Mouse (Mus musculus): Measurements from ENCODE around the gene Parvg.
"Not testable (repeated sequence)": the region's sequence is repeated elsewhere in the genome, so short reads cannot be mapped to it uniquely, and the experiment has no call there.

The Parvg gene

GRCm38 (mm10) chr15:84323966-84324869 lies at the start of gene Parvg:
Gene Parvg, plus strand, starts transcription at chr15:84324026.
- in situ Hi-C loops (cut with MboI, MseI), result no loop called here

GRCm38 (mm10) chr15:84276066-84276465 lies 47.8 kb upstream of the Parvg start:
- in situ Hi-C loops (cut with MboI, MseI), result no loop called here

GRCm38 (mm10) chr15:84278091-84278490 lies 45.7 kb upstream of the Parvg start:
- in situ Hi-C loops (cut with MboI, MseI), result no loop called here

GRCm38 (mm10) chr15:84278656-84279055 lies 45.2 kb upstream of the Parvg start:
- in situ Hi-C loops (cut with MboI, MseI), result no loop called here

- in situ Hi-C loops (cut with MboI, MseI), result loop anchor here (5.0 kb wide), 1 partner anchor 332 kb away; no protein-coding TSS in a partner anchor
These were observed 43.5 kb upstream of the Parvg start for GRCm38 (mm10) chr15:84280309-84280708.

GRCm38 (mm10) chr15:84280712-84281347 lies 43.0 kb upstream of the Parvg start:
- in situ Hi-C loops (cut with MboI, MseI), result loop anchor here (5.0 kb wide), 1 partner anchor 331 kb away; no protein-coding TSS in a partner anchor

- in situ Hi-C loops (cut with MboI, MseI), result loop anchor here (5.0 kb wide), 1 partner anchor 330 kb away; no protein-coding TSS in a partner anchor
These were observed 41.4 kb upstream of the Parvg start for GRCm38 (mm10) chr15:84282206-84283085.

- in situ Hi-C loops (cut with MboI, MseI), result loop anchor here (5.0 kb wide), 1 partner anchor 328 kb away; no protein-coding TSS in a partner anchor
These were observed 39.8 kb upstream of the Parvg start for GRCm38 (mm10) chr15:84284059-84284458.

GRCm38 (mm10) chr15:84285453-84285852 lies 38.4 kb upstream of the Parvg start:
- in situ Hi-C loops (cut with MboI, MseI), result no loop called here

- in situ Hi-C loops (cut with MboI, MseI), result not testable (repeated sequence)
These were observed 34.9 kb upstream of the Parvg start for GRCm38 (mm10) chr15:84288953-84289352.

- in situ Hi-C loops (cut with MboI, MseI), result no loop called here
These were observed 32.7 kb upstream of the Parvg start for GRCm38 (mm10) chr15:84291097-84291496.

GRCm38 (mm10) chr15:84293590-84293989 lies 30.2 kb upstream of the Parvg start:
- in situ Hi-C loops (cut with MboI, MseI), result no loop called here

- in situ Hi-C loops (cut with MboI, MseI), result no loop called here
These were observed 29.4 kb upstream of the Parvg start for GRCm38 (mm10) chr15:84294391-84294790.

GRCm38 (mm10) chr15:84295225-84295624 lies 28.6 kb upstream of the Parvg start:
- in situ Hi-C loops (cut with MboI, MseI), result no loop called here

GRCm38 (mm10) chr15:84297454-84297853 lies 26.4 kb upstream of the Parvg start:
- in situ Hi-C loops (cut with MboI, MseI), result no loop called here

GRCm38 (mm10) chr15:84298804-84299370 lies 24.9 kb upstream of the Parvg start:
- in situ Hi-C loops (cut with MboI, MseI), result no loop called here

- in situ Hi-C loops (cut with MboI, MseI), result no loop called here
These were observed 24.0 kb upstream of the Parvg start for GRCm38 (mm10) chr15:84299662-84300333.

GRCm38 (mm10) chr15:84300591-84300990 lies 23.2 kb upstream of the Parvg start:
- in situ Hi-C loops (cut with MboI, MseI), result no loop called here

GRCm38 (mm10) chr15:84301026-84301425 lies 22.8 kb upstream of the Parvg start:
- in situ Hi-C loops (cut with MboI, MseI), result no loop called here

- in situ Hi-C loops (cut with MboI, MseI), result no loop called here
These were observed 22.0 kb upstream of the Parvg start for GRCm38 (mm10) chr15:84301641-84302420.

Data from regulatory T cell (primary cell).